Mouse (Mus musculus): ENCODE results near the gene En1.

En1 gene

DNA sequence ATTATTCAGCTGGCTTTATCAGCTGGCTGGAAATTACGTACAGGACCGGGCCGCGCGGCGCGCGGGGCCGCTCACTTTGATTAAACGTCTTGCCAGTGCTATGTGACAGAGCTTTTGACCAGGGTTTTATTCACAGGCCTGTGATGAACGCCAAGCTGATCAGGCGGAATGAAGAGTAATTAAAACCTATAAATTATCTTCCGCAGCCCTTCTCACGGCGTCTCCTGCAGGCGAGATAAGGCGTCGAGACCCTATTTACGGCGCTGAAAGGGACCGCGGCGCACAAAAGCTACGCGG, 2.1 kb upstream of the En1 start:
- no peak for DNase-seq (ENCODE audit: low spot score in 2 of 2)

DNA sequence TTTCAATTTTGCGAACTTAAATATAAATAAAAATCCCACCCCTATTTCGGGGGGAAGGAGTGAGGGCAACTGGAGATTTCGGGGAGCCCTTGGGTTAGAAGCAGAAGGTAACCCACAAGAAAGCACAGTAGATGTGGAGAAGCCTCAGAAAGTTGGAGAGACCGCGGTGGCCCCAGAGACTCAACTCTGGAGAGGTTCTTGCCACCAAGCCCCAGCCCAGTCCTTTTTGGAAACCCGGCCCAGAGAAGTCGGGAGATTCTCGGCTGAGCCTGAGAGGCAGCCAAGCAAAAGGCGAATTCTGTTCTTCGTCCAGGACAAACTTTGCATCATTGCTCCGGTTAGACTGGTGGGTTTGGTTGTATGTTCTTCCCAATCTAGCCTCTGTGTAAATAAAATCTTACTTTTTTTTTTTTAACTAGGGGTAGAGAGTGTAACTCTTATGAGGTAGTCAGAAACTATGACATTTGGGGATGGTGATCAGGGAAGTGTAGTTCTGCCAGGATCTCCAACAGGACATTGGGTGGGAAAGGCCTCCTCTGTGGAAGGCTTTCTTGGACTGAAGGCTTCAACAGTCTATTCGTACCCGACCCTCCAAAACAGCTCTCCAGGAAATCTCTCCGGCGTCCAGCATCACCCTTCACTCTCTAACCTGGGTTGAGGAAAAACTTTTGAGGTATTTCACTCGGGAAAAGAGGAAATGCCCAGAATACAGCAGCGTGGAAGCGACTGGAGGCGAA, 1.5 kb upstream of the En1 start:
- no peak for DNase-seq (ENCODE audit: low spot score in 2 of 2)

DNA sequence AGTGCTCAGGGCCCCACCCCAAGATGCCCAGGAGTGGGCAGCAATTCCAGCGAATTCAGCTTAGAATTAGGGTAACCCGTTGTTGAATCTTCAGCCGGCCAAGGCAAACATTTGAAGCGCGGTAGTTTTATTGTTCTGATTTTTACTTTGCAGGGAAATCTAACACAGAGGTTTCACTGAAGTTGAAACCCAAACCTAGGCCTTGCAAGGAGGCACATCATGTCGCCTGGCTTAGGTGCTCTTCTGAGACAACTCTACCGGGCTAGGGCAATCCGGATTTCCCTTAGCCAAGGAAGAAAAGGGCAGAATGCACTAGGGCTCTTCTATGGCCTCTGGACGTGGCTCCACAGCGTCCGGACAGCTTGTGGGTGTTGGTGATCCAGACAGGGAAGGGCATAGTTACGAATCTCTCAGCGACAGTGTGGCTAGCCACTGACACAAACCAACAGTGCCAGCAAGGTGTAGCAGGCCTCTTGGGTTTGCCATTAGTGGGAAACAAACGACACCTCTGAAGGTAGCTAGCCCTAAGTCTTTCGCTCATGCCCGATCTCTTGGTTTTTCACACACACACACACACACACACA, 873 bp upstream of the En1 start:
- DNase-seq (ENCODE audit: low spot score in 2 of 2) = no peak

DNA sequence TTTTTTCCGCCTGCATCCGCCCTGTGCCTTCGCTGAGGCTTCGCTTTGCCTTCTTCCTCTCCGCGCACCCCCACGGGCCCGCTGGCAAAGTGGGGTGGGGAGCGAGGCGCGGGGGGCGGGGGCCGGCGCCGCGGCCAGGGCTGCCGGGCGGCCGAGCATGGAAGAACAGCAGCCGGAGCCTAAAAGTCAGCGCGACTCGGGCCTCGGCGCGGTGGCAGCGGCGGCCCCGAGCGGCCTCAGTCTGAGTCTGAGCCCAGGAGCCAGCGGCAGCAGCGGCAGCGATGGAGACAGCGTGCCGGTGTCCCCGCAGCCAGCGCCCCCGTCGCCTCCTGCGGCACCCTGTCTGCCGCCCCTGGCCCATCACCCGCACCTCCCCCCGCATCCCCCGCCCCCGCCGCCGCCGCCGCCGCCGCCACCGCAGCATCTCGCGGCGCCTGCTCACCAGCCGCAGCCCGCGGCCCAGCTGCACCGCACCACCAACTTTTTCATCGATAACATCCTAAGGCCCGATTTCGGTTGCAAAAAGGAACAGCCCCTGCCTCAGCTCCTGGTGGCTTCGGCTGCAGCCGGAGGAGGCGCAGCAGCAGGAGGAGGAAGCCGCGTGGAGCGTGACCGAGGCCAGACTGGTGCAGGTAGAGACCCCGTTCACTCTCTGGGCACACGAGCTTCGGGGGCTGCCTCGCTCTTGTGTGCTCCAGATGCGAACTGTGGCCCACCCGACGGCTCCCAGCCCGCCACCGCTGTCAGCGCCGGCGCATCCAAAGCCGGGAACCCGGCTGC, 848 bp downstream of the En1 start:
- no peak for DNase-seq (ENCODE audit: low spot score in 2 of 2)

DNA sequence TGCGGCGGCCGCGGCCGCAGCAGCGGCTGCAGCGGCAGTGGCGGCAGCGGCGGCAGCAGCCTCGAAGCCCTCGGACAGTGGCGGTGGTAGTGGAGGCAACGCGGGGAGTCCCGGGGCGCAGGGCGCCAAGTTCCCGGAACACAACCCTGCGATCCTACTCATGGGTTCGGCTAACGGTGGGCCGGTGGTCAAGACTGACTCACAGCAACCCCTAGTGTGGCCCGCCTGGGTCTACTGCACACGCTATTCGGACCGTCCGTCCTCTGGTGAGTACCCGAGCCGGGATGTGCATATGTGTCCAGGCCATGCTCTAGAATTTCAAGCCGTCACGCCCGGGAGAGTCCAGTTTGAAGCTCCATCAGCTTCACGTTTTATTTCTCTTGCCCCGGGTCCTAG, 1.4 kb downstream of the En1 start:
- DNase-seq (ENCODE audit: low spot score in 2 of 2) = no peak

DNA sequence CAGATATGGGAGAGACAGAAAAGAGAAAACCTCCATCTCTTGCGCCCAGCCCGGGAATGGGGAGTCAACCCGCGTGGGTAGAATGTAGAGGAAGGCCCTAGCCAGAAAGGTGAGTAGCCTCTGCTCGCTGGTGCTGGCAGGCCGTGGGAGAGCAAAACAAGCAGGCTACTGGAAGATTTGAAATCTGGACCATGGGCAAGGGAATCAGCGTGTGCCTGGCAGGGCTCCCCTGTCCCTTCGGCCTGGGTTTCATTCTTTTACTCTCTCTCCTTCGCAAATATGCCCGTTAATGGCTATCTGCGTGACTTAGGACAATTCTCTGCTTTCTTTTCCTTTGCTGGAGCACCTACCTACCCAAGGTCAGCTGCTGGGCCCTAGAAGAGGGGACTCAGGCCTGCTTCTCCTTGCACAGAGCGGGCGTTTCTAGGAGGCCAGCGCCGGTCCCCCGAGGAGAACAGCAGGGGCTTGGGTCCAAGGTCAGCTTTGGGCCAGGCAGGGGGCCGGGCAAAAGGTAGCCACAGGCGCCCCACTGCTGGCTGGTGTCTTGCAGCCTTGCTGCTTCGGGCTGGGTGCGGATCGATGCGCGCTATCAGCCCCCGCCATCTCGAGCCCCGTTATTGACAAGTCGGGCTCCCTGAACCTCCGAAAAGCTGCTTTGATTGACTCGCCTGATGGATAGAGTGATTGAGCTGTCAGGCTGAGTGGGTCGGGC, 2.4 kb downstream of the En1 start:
- no peak for DNase-seq (ENCODE audit: low spot score in 2 of 2)

DNA sequence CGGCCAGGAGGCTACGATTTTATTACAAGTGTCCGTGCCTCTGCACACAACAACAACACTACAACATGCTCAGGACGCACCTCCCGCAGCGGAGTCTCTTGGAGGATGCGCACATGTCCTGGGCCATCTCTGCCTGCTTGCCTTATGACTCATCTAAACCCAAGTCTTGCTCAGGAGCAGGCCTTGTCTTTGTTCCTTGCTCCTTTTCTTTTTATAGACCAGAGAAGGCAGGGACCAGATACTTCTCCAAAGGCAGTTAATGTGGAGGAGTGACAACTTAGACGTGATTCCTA, 2.9 kb downstream of the En1 start:
- DNase-seq (ENCODE audit: low spot score in 2 of 2) = no peak

DNA sequence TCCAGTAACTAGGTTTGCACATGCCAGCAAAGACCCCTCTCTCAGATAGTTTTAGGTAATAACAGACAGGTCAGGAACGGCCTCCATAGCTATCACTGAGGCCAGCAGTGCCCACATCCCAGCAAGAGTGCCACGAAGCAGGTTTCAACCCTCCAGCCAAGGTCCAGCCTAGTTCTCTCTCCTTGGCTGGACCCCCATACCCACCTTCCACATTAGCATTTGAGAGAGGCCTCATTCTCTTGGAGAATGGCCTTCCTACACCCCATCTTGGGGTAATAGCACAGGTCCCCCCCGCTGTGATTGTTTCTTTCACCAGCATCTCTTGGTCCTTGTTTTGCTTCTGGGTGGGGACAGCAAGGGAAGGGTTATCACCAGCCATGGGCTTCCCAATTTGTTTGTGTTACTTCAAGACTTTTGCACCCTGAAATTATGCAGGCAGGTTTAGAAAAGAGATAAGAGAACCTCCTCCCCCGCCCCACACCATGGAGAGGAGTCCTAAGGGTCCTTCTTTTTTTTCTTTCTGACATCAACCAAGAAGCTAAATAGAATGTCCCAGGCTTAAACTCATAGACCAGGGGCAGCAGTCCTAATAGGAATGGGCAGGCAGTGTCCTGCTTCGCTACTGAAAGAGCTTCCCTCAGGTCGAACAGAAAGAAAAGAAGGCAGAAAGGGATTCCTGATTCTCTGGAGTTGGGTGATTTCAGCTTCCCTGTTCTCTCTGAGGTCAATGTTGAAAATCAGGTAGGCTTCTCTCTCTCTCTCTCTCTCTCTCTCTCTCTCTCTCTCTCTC, 3.5 kb downstream of the En1 start:
- no peak for DNase-seq (ENCODE audit: low spot score in 2 of 2)

DNA sequence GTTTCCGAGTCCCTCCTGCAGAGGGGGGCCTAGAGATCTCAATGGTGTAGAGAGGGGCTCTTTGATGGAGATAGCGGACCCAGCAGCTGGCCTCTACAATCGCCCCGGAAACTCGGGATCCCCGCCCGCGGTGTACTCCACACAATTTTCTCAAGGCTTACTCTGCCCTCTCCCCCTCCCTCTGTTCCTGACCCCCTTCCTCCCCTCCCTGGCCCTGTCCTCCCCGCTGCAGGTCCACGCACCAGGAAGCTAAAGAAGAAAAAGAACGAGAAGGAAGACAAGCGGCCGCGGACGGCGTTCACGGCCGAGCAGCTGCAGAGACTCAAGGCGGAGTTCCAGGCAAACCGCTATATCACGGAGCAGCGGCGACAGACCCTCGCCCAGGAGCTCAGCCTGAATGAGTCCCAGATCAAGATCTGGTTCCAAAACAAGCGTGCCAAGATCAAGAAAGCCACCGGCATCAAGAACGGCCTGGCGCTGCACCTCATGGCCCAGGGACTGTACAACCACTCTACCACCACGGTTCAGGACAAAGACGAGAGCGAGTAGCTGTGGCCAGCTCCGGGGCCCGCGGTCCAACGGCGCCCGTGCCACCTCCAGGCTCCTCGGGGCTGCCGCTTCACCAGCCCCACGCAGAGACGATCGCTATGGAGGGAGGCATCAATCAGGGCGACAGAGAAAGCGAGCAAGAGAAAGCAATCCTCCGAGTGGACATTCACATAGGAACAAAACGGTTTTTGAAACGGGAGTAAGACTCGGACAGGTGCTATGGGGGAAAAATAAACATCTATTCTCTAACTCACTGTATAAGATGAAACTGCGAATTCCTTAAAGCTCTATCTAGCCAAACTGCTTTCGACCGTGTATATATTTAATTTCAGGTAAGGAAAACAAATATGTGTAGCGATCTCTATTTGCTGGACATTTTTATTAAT, 4.7 kb downstream of the En1 start:
- no peak for DNase-seq (ENCODE audit: low spot score in 2 of 2)

DNA sequence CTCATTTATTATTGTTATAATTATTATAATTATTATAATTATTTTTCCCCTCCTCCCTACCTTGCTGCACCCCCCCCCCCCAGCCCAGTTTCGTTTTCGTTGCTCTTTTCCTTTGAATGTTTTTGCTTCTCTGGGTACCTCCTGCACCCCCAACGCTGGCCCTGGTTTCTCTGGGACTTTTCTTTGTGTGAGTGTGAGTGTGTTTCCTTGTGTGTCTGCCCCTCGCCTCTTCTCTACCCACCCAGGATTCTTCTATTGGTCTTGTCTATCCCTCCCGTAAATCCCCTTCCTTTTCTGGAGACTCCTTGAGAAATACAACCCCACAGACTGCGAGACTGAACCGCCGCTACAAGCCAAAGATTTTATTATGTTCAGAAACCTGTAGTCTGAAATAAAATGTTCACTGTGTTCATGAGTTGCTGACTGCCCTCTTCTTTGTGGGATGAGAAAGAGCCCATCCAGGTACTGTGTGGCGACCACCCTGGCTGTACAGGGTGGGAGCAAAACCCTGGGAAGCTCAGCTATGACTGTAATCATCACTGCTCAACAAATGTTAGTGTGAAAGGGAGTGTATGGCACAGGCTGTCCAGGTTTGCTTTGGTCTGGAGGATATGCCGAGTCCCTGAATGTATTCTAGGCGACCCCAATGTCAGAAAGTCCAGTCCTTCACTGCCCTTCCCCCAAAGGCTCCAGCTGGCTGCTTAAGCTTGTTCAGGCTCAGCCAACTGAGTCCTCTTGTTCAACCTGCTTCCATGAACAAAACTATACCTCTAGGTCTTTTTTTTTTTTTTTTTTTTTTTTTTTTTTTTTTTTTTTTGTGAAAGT, 5.6 kb downstream of the En1 start:
- no peak for DNase-seq (ENCODE audit: low spot score in 2 of 2)

DNA sequence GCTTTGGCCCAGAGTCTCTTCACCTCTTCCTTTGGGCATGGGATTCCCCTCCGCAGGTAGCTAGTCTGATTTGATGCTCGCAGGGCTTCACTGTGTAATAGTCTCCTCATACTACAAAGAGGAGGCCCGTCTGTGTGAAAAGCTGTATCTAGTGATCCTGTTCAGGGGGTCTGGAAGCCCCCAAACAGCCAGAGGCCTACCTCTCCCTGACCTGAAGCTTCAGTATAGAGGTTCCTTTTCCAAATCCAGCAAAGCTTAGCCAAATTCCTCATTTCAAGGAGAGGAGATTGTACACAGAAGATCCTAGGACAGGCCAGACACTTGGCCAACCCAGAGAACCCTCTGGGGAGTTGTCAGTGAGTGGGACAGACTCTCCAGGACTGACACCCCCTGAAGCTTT, 6.2 kb downstream of the En1 start:
- DNase-seq (ENCODE audit: low spot score in 2 of 2) = no peak

DNA sequence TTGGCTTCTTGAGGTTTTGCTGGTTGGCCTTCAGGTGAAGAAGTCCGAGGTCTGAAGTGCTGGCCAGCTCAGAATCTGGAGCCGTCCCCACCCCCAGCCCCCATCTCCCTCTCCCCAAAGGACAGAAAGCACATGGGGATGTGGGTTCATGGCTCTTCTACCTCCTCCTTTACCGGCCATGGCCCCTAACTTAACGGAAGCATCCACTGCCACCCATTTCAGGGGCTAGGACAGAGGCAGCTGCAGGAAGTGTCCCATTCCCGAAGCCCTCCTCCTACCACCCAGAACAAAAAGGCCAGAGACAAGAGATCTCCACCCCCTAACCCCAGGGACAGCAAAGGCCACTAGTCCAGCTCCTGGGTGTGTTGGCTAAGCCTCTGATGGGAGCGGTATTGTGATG, 7.4 kb downstream of the En1 start:
- no peak for DNase-seq (ENCODE audit: low spot score in 2 of 2)

DNA sequence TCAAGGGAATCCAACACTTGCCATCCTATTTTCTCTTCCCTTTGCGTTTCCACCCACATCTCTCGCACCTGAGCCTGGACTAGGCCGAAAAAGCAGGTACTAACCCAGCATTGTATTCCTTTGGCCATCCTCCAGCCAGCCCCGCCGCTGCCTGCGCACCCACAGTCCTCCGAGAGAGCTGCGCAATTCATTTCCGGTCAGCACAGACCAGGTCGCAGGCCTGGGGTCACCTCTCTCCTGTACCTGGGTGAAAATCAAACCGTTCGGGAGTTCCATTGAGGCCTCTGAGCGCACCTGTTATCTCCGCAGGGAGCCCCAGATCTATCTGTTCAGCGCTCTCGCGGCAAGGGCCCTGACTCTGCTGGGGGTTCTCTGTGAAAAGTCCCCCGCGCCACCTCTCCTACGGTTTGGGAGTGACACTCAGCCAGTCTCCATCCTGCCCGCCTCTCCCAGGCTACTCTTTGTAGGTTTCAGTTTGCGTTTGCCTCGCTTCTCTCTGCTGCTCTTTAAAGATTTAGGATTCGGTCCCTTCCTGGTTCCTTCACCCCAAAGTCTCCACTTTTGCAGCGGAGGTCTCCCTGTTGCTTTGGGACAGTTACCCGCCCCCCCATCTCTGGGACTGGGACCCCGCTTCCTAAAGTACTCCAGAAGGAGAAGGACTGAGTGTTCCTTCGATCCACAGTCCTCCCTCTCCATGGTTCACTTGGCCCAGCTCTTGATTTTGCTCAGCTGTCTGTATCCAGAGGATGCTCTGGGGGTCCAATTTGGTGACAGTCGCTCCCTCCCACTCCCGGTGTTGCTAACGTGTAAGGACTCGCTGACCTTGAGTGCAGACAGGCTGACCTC, 11.5 kb downstream of the En1 start:
- no peak for DNase-seq (ENCODE audit: low spot score in 2 of 2)

DNA sequence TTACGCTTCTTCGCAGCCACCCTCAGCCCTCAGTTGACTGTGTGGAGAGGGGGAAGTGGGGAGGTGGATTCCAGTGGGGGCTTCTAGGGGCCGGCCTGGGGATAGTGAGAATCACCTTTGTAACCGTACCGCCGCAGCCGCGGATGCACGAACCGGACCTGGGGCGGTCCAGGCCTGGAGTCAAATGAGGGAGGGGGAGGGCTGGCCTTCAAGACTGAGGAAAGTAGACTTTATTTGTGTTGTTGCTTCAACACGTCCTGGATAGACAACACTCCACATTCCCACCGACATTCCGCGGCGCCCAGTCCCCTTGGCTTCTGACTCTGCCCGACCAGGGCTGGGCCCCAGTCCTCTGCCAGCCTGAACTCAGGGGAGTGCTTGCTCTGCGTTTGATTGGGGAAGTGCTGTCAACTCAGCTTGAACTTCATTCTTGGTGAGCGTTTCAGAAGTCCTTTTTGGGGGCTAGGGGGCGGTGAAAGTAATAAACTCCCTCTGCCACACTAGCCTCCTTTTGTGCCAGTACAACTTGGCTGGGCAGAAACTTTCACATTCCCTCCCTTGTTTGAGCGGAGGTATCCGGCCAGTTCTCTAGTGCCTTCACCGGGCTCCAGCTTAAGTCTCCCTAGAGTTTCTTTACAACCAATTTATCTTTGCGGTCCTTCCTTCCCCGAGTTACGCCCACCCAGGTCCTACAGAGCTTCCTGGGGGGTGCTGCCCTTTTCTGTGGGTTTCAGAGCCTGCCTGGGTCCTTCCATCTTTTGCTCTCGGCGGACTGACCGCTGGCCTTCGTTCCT, 12.3 kb downstream of the En1 start:
- no peak for DNase-seq (ENCODE audit: low spot score in 2 of 2)

DNA sequence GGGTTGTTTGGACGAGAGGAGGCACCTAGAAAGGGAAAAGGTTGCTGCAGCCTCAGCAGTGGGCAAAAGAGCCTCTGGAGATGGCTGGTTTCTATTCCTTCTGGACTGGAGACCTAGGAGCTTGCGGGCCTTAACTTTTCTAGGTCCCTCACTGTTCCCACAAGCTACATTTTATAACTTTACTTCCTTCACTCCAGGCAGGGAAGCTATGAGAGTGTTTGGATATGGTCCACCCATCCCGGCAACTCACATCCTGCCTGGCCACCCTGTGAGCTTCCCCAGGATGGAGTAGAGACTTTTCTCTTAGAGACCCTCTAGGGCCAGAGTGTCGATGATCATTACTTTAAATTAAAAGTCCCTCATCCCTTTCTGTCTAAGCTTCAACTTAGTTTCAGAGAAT, 13.3 kb downstream of the En1 start:
- no peak for DNase-seq (ENCODE audit: low spot score in 2 of 2)

DNA sequence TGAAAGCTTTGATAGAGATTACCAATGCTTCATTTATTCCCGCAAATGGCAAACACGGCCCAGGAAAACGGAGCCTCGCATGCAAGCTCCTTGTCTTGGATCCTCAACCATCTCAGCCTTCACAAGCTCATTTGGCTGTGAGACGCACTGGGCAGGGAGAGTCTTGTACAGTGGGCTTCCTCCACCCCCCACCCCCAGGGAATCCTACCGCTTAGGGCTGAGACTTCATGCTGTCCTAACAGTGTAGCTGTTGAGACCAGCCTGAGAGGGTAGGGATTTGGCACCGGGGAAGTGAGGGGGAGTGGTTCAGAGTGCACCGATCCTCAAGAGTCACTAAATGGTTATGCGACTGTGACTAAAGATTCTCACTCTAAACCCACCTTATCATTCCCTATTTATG, 13.7 kb downstream of the En1 start:
- DNase-seq (ENCODE audit: low spot score in 2 of 2) = no peak

DNA sequence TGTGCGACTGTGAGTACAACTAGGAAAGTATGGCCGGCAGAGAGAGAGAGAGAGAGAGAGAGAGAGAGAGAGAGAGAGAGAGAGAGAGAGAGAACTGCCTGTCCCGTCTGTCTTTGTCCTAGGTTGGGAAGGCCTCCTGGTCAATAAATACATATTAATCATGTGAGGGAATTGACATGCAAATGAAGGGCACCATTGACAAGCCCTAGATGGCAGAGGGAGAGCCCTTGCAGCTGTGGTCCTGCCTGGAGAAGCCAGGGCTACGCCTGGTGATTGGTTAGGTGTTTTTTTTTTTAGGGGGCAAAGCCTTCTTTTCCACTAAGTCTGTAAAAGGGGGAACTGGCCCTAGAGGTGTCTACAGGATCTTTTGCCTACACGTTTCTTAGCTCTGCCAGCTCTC, 19.2 kb downstream of the En1 start:
- no peak for DNase-seq (ENCODE audit: low spot score in 2 of 2)

DNA sequence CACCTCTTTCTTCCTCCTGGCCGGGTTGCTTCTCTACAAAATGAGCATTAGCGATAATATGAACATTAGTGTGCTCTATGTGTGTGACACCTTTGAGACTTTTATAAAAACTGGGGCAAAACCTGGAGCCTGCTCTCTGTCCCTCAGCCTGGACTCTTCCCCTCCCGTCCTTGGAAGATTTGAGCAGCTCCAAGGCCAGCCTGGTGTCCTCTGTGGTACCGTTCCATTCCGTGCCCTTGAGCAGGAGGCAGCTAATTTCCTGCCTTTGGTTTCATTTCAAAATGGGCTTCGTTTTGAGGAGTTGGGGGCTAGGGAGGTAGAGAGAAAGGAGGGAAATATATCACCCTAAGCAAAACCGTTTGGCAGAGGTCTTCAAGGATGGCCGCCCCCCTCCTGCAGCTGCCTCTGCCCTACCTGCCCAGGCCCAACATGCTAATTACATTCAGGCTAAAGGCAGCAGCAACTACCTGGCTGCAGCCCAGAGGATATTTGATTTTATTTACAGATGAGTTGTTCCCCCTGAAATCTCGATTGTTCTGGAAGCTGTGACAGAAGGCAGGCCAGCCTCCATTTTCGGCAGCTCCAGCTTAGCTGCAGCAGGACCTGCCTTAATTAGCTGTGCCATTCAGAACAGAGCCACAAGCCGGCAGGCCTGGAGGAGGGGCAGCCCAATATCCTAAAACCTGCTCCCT, 24.9 kb downstream of the En1 start:
- DNase-seq (ENCODE audit: low spot score in 2 of 2) = no peak
